Mouse (Mus musculus): ENCODE data around the gene Pik3r4. TPM values are rescaled to one million over a fixed set of nuclear protein-coding genes. Genes with fewer than 3 reads are reported as not detected.
"Not testable (repeated sequence)": the region's sequence is repeated elsewhere in the genome, so short reads cannot be mapped to it uniquely, and the experiment has no call there.

Gene Pik3r4
- 30.4 and 32.8 TPM in 2 replicates for total RNA-seq (2021)
- long read RNA-seq, experiment 1, full-length matches to known transcripts, result 4 of 6 reads
- long read RNA-seq, experiment 1, partial matches to known transcripts, result 1 of 6 reads
- long read RNA-seq, experiment 1, other reads (novel, unspliced or antisense), result 1 of 6 reads
- long read RNA-seq, experiment 2, full-length matches to known transcripts, result 1 of 6 reads
- long read RNA-seq, experiment 2, partial matches to known transcripts, result 4 of 6 reads
- long read RNA-seq, experiment 2, other reads (novel, unspliced or antisense), result 1 of 6 reads

DNA sequence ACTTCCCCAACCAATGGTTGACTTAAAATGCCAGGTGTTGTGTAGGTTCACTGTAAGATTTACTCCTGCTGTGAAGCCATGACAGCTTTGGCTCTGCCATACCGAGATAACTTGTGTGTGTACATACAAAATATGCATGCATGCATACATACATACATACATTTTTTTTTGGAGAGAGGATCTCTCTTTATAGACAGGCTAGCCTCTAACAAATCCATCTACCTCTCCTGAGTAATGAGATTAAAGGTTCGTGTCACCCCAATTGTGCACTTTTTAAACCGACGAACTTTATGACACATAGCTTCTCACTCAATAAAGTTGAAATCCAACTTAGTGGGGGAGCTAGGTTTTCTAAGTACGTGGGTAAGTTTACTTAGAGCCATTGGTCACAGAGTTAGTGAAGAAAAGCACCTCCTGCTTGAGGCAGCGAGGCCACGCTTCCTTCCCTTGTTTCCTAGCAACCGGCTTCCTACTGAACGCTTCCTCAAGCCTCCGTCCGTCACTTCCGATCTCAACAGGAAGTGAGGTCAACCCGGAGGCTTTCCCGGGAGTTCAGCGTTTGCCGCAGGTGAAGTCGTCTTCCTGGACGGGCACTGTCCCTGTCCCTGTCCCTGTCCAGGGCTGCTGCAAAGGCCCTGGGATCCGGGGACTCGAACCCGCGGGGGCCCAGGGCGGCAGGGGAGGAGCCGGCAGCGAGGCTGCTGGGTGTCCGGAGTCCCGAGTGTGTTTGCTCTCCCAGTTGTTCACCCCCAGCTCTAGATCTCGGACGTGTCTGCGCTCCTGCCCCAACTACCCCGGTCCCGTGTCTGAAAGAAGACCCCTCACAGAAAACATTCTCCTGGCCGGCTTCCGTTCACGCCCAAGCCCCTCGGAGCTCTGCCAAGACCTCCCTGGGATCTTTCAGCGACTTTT, at the start of gene Pik3r4:
Gene Pik3r4, plus strand, starts transcription at position 519 of the 912 bp plus-strand sequence.
- DNase-seq, result peak; percentile 91

DNA sequence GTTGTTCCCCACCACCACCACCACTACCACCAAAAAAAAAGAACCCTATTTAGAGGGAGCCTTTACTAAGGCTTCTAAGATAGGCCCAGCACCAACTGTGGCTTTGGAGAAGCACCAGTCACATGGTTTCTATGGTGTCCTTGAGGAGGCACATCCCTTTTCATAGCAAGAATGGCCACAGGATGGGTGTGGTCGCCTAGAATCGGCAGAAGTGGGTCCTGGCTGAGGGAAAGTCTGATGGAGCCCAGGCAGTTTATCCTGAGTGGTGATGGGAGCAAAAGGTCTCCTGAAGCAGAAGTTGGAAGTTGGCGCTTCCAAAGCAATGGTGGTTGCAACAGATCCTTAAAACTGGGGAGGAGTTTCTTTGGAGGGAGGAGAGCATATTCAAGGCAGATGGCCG, 43.9 kb upstream of the Pik3r4 start:
- DNase-seq, result no peak

- no peak for DNase-seq
Observed at GRCm38 (mm10) chr9:105611980-105612771, 30.6 kb upstream of the Pik3r4 start.

DNA sequence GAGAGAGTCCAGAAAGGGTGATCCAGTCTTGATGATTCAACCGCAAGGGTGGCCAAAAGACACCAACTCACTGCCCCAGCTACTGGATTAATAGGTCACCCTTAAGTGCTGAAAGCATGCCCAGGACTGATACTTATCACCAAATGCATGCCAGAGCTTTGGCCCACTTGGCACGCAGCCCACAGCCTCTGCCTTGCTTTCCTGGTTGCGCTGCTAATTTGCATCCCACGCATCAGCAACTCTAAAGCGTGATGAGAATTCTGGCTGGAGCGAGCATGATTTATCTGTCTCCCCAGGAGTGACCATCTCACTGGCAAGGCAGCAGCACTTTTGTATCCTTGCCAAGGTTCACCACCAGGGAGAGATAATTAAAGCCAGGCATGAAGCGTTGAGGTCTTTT, 29.9 kb upstream of the Pik3r4 start:
- DNase-seq, result peak; percentile 35

DNA sequence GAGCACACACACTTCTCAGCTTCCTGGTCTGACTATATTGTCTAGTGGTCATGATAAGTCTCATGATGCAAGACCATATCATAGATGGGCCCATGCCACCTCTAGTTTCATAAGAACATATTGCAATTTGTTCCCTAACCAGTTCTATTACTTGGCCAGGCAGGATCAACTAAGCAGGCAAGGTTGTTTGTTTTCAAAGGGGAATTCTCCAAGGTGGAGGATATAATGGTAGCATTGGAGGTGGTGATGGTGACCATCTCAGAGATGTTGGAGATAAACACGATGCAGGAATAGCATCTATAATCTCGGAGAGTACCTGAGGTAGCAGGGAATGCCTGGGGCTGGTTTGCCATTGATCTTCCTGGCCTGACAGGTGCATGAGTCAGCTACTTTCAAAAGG, 26.8 kb upstream of the Pik3r4 start:
- no peak for DNase-seq

GRCm38 (mm10) chr9:105617274-105617673, 25.5 kb upstream of the Pik3r4 start:
- peak; percentile 81 for DNase-seq

DNA sequence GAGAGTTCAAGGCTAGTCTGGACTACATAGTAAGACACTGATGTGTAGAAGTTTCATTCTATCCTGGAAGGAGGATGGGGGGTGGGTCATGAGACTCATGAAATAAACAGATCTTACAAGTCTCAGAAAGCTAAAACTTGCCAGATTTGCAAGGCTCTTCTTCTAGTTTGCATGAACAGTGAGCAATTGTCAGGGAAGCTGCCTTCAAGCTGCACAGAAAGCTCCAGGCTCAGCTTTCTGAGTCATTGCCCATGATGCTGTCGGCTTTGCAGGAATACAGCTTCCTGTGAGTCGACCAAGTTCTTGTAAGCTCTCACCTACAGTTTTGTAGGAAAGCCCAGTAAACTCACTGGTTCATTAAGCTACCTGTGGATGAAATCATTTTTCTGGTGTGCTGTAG, 8.8 kb upstream of the Pik3r4 start:
- no peak for DNase-seq

DNA sequence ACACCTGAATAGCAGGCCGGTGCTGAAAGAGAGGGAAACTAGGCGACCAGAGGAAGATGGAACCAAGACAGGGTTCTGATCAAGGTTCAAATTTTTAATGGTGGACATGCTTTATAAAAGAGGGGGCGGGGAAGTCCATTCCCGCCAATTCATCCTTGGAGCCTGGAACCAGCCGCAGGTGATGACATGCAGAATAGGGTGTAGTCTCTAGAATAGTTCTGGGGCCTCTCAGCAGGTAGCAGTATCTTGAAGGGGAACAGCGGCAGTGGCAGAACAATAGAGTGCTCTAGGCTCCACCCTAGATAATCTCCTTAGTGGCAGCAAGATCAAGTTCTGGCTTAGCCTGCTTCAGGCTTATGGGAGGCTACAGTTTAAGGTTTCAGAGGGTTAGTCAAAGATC, 1.4 kb upstream of the Pik3r4 start:
- DNase-seq, result not testable (repeated sequence)

DNA sequence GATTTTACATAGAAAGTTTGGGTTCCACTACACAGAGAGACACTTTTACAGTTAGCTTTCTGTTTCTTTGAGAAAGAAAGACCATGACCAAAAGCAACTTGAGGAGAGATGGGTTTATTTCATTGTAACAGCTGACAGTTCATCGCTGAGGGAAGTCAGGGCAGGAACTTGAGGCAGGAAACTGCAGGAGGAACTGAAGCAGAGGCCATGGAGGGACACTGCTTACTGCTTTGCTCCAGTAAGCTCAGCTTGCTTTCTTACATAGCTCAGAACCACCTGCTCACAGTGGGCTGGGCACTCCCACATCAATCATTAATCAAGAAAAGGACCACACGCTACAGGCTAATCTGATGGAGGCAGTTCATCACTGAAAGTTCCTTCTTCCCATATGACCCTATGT, 13.4 kb downstream of the Pik3r4 start:
- no peak for DNase-seq

DNA sequence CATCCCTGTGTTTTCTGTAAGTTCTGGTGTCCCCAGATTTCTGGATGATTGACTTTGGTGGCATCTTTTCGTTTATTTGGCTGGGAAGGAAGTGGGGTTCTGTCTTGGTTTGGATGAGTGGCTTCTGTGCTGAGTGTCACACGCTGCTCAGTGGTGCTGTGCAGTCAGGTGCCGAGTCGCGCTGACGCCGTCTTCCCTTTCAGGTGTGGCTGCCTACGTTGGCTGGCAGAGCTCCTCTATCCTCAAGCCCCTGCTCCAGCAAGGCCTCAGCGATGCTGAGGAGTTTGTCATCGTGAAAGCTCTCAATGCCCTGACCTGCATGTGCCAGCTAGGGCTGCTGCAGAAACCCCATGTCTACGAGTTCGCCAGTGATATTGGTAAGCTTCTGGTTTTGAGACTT, 15.4 kb downstream of the Pik3r4 start:
- DNase-seq, result no peak

- no peak for DNase-seq
Observed at GRCm38 (mm10) chr9:105659877-105660276, 17.1 kb downstream of the Pik3r4 start.

DNA sequence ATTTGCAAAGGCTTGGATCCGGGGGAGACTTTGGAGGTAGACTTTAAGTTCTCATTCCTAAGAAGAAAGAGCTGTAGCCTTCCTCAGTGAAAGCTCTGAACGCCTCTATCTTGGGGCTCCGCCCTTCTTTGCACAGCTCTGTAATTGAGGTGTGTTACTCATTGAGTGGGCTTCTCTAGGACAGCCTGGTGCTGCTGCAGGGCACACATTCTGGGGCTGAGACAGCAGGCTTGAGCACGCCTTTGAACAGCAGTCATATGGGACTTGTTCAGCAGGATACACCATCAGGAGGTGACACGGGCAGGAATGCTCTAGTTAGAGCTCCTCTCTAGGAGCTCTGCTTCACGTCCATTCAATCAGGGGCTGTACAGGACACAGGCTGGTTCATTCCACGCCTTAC, 22.5 kb downstream of the Pik3r4 start:
- DNase-seq, result no peak

DNA sequence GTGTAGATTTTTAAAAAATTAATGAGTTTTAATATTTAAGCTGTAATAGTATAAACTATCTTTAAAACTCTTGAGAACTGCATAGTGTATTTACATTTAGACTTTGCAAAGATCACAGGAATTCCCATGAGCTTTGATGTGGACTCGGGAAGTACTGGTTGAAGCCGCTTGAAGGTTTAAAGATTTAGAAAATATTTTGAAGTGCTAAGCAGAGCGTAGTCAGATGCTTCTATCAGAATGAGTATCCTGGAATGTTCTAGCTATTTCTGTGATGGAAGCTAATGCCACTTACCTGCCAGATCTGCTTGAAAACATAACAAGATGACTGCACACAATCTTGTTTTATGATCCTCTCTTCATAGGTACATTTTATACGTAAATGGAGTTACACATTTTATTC, 28.1 kb downstream of the Pik3r4 start:
- DNase-seq, result no peak

DNA sequence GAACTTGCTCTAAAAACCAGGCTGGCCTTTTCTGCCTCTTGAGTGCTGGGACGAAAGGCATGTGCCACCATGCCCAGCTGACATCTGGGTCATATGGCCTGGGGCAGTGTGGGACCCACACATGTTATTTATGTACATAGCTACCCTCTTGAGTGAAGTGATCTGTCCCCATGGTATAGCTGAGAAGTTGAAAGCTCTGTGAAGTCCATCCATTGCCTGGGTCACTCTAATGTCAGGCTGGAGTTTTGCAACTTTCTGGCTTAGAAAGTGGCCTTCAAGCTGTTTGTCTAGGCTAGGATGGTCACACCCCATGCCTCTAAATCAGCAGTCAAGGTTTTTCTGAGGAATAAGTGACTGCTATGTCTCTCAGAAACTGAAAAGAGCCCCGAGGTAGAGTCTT, 29.3 kb downstream of the Pik3r4 start:
- no peak for DNase-seq

GRCm38 (mm10) chr9:105675941-105676340, 33.2 kb downstream of the Pik3r4 start:
- DNase-seq, result no peak

DNA sequence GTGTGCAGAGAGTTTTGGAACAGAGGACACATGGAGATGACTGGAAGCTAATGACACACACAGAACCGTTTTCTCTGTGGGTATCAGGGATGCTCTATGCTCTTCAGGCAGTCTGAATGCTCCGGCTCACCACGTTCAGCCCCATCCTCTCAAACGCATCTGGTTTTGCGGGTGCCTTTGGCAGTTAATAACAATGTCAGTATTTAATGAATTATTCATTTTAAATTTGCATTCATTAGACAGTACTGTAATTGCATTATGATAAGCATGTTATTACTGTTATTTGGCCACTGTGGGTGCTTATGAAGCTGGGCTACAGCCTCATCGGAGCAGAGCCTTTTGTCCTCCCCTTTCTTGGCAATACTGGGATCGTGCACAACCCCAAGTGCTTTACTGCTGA, 38.6 kb downstream of the Pik3r4 start:
- DNase-seq, result no peak

- DNase-seq, result no peak
Observed at GRCm38 (mm10) chr9:105684549-105685165, 41.9 kb downstream of the Pik3r4 start.

- no peak for DNase-seq
Observed at GRCm38 (mm10) chr9:105689485-105689884, 46.7 kb downstream of the Pik3r4 start.

- no peak for DNase-seq
Observed at GRCm38 (mm10) chr9:105692472-105692871, 49.7 kb downstream of the Pik3r4 start.

DNA sequence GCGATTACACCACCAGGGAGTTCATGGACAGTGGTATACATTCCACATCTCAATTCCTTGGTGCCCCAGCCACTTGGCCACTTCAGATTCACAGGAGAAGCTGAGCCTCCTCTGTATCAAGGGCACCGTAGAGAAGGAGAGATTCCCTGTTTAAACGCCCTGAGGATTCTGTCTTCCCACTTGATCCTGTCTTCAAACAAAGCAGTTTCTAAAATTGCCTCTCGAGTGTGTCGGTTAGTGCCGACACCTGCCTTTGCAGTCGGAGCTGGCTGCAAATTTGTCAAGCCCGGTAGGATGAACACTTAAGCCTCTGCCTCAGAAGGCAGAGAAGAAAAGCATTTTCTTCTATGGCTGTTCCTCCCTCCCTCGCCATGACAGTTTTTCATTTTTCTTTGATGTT, 50.3 kb downstream of the Pik3r4 start:
- no peak for DNase-seq

DNA sequence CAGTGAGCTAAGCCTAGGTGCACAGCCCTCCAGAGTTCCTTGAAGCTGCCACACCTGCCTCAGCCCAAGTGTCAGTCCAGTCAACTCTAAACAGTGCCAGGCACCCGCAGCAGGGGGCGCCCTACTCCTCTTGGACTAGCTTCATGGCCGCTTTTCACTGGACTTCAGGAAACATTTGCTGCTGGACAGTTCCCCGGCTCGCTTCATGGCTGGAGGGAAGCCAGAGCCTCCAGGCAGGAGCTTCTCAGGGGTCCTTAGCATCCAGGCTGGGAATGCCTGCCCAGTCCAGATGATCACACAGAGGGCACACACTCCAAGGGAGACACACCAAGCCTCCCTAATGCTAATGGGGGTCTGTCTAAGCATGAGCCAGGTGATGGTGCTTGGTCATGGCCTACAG, 51.1 kb downstream of the Pik3r4 start:
- peak; percentile 93 for DNase-seq

DNA sequence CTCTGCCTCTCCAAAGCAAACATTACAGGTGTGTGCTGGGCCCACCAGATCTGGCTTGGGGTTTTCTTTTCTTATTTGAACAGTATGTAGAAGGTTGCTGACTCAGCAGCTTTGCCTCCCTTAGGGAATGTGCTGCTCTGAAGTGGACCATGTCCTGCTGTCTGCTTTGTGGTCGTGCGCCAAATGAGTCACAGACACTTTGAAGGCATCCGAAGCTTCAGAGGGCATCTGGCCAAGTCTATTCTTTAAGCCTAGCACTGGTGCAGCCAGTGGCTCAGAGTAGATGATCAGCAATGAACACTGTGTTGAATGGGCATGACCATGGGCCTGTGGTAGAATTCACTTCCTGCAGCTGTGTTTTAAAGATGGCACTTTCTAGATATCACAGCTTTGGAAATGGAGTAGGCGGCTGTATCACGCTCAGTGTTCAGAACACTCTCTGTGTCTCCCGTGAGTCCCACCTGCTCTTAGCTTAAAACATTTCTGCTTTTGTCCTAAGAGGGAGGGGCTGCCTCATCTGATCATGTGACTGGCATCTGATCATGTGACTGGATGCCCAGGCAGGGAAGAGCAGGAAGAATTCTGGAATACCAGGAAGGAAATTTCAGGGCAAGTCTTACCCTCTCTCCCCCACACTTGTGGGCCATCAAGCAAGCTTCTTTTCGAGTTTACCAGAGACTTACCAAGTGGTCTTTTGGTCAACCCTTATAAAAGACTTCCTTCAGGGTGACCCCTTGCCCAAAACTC, 54.2 kb downstream of the Pik3r4 start:
- DNase-seq, result peak; percentile 75

Measured in adrenal gland, postnatal 14 days (tissue).